Mouse (Mus musculus): ENCODE measurements around the gene Fgfr2. TPM values are rescaled to one million over a fixed set of nuclear protein-coding genes. Genes with fewer than 3 reads are reported as not detected.

The Fgfr2 gene
- polyA plus RNA-seq, 1 experiment from 2014 or later, result 81.1 TPM

GRCm38 (mm10) chr7:130632379-130632732, 2490.8 kb downstream of the Fgfr2 start:
- H3K4me2 ChIP-seq (replicated peaks), result no peak overlapping the region
- H3K27me3 ChIP-seq, result no peaks in the 10 kb centered on the region
- no peak overlapping the region for H3K4me3 ChIP-seq
- 91% methylated on average over 5 of the region's 5 CpGs for WGBS
- 0 out of 2 replicates have a peak, but pooled peaks cover 10% of the 10 kb centered on the region for H3K4me1 ChIP-seq
- no peak overlapping the region for H3K27ac ChIP-seq
- no peaks in the 10 kb centered on the region for H3K9me3 ChIP-seq (replicated peaks)
- H3K36me3 ChIP-seq, result no peaks in the 10 kb centered on the region
- no peak for ATAC-seq (ENCODE audit: low FRiP score)
- no peak overlapping the region for H3K9ac ChIP-seq

GRCm38 (mm10) chr7:130631553-130632378, 2491.4 kb downstream of the Fgfr2 start:
- H3K9ac ChIP-seq, result no peak overlapping the region
- no peak overlapping the region for H3K27ac ChIP-seq
- no peak overlapping the region for H3K4me2 ChIP-seq (replicated peaks)
- no peaks in the 10 kb centered on the region for H3K36me3 ChIP-seq
- H3K4me1 ChIP-seq, result 0 out of 2 replicates have a peak, but pooled peaks cover 7% of the 10 kb centered on the region
- no peaks in the 10 kb centered on the region for H3K27me3 ChIP-seq
- H3K9me3 ChIP-seq (replicated peaks), result no peaks in the 10 kb centered on the region
- no peak for ATAC-seq (ENCODE audit: low FRiP score)
- no peak overlapping the region for H3K4me3 ChIP-seq
- WGBS, result 59% methylated on average over 22 of the region's 22 CpGs

DNA sequence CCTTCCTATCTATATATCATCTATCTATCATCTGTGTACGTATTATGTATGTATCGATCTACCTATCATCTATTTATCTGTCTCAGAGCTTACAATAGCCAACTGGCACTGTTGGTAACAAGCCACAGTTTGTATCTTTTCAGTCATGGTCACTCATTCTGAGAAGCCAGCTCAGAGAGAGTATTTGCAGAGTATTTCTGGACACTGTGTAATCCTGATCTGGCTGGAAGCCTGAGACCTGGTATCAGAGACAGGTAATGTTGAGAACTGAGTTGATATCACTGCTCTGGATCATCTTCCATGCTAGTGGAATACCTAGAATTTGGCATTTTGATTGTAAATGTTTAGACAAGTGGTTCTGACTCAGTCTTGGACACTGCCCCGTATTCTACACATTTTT, 2492.2 kb downstream of the Fgfr2 start:
- Histone ChIP-seq H3K4me2 (replicated peaks) (no peak overlapping the region), H3K9ac (no peak overlapping the region), H3K4me1 (0 out of 2 replicates have a peak, but pooled peaks cover 7% of the 10 kb centered on the region), H3K9me3 (replicated peaks) (no peaks in the 10 kb centered on the region), H3K27ac (no peak overlapping the region), H3K27me3 (no peaks in the 10 kb centered on the region), H3K4me3 (no peak overlapping the region), H3K36me3 (no peaks in the 10 kb centered on the region)
- WGBS, result 89% methylated on average over 3 of the region's 3 CpGs
- ATAC-seq (ENCODE audit: low FRiP score), result no peak

DNA sequence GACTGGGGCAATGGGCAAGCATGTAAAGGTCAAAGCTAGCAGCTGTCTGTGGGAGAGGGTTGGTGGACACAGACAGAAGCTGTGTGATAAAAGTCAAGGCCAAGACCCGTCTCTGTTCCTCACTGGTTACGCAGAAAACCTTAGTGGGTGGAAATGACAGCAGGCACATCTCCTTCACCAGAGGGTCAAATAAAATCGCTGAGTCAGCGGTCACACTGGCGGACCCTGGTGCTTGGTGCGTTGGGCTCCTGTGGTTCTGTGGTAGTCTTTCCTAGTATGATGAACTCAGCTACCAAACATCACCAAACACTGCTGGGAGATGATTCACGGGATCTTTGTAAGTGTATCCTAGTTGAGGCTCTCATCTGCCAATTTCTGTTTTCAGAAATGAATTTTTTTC, 2493.2 kb downstream of the Fgfr2 start:
- Histone ChIP-seq H3K27ac (no peak overlapping the region), H3K4me3 (no peak overlapping the region), H3K27me3 (no peaks in the 10 kb centered on the region), H3K9ac (no peak overlapping the region), H3K4me2 (replicated peaks) (no peak overlapping the region), H3K9me3 (replicated peaks) (no peaks in the 10 kb centered on the region), H3K4me1 (0 out of 2 replicates have a peak, but pooled peaks cover 7% of the 10 kb centered on the region), H3K36me3 (no peaks in the 10 kb centered on the region)
- no peak for ATAC-seq (ENCODE audit: low FRiP score)
- 89% methylated on average over 7 of the region's 7 CpGs for WGBS

DNA sequence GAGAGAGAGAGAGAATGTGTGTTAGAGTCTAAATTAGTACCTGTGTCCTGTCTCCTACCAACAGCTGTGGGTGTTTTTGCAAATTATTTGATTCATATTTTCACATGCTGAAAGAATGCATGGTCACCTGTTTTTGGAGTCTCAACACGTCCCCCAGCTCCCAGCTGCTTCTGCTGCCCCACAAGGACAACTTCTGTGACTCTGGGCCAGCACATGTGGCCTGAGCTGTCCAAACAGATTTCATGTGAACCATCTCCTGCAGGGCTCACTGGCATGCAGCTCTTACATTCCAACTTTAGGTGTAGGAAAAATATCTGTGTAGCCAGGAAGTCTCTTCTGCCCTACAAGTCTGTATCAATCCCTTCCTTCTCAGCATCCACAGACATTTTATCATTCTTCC, 2494.5 kb downstream of the Fgfr2 start:
- Histone ChIP-seq H3K4me1 (0 out of 2 replicates have a peak, but pooled peaks cover 7% of the 10 kb centered on the region), H3K27ac (no peak overlapping the region)
- ATAC-seq (ENCODE audit: low FRiP score), result no peak

DNA sequence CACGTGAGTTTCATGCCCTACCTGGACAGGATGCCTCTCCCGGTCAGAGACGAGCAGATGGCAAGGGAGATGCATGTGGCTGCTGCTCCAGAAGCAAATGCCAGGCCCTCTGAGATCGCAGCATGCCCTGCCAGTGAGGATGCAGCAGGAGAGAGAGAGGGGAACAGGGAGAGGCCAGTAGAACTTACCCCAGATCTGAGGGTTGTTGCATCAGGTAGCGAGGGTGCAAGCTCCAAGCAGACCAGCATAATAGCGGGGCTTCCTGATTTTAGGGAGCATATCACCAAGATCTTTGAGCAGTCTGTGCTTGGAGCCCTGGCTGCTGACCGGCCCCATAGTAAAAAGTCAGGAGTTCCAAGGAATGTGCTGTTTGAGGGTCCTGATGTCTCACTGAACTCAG, 2497.8 kb downstream of the Fgfr2 start:
- Histone ChIP-seq H3K27ac (no peak overlapping the region), H3K4me1 (0 out of 2 replicates have a peak, but pooled peaks cover 5% of the 10 kb centered on the region)
- ATAC-seq (ENCODE audit: low FRiP score), result no peak

More for the DNA sequence above, 2494.5 kb downstream of the Fgfr2 start:
- H3K9ac ChIP-seq, result no peak overlapping the region
- WGBS, result 47% methylated on average over 1 of the region's 1 CpGs
- no peaks in the 10 kb centered on the region for H3K36me3 ChIP-seq
- no peaks in the 10 kb centered on the region for H3K27me3 ChIP-seq
- no peak overlapping the region for H3K4me2 ChIP-seq (replicated peaks)
- no peak overlapping the region for H3K4me3 ChIP-seq
- no peaks in the 10 kb centered on the region for H3K9me3 ChIP-seq (replicated peaks)

GRCm38 (mm10) chr7:130624299-130624698, 2498.9 kb downstream of the Fgfr2 start:
- Histone ChIP-seq H3K4me2 (replicated peaks) (no peak overlapping the region), H3K9ac (no peak overlapping the region), H3K27me3 (0 out of 2 replicates have a peak, but pooled peaks cover 2% of the 10 kb centered on the region), H3K9me3 (replicated peaks) (no peaks in the 10 kb centered on the region), H3K36me3 (no peaks in the 10 kb centered on the region), H3K4me1 (0 out of 2 replicates have a peak, but pooled peaks cover 5% of the 10 kb centered on the region), H3K4me3 (no peak overlapping the region), H3K27ac (no peak overlapping the region)
- no peak for ATAC-seq (ENCODE audit: low FRiP score)
- 88% methylated on average over 9 of the region's 9 CpGs for WGBS

More for the DNA sequence above, 2497.8 kb downstream of the Fgfr2 start:
- WGBS, result 84% methylated on average over 7 of the region's 7 CpGs
- H3K4me3 ChIP-seq, result no peak overlapping the region
- H3K4me2 ChIP-seq (replicated peaks), result no peak overlapping the region
- H3K36me3 ChIP-seq, result no peaks in the 10 kb centered on the region
- no peaks in the 10 kb centered on the region for H3K9me3 ChIP-seq (replicated peaks)
- no peak overlapping the region for H3K9ac ChIP-seq
- 0 out of 2 replicates have a peak, but pooled peaks cover 2% of the 10 kb centered on the region for H3K27me3 ChIP-seq

GRCm38 (mm10) chr7:130622359-130622758, 2500.8 kb downstream of the Fgfr2 start:
- Histone ChIP-seq H3K4me3 (no peak overlapping the region), H3K27ac (no peak overlapping the region), H3K9ac (no peak overlapping the region), H3K9me3 (replicated peaks) (no peaks in the 10 kb centered on the region), H3K36me3 (no peaks in the 10 kb centered on the region), H3K4me1 (0 out of 2 replicates have a peak, but pooled peaks cover 5% of the 10 kb centered on the region), H3K27me3 (0 out of 2 replicates have a peak, but pooled peaks cover 2% of the 10 kb centered on the region), H3K4me2 (replicated peaks) (no peak overlapping the region)
- 84% methylated on average over 4 of the region's 4 CpGs for WGBS
- ATAC-seq (ENCODE audit: low FRiP score), result no peak

GRCm38 (mm10) chr7:130621953-130622352, 2501.2 kb downstream of the Fgfr2 start:
- Histone ChIP-seq H3K27ac (no peak overlapping the region), H3K4me2 (replicated peaks) (no peak overlapping the region), H3K9me3 (replicated peaks) (no peaks in the 10 kb centered on the region), H3K4me3 (no peak overlapping the region), H3K36me3 (no peaks in the 10 kb centered on the region), H3K9ac (no peak overlapping the region), H3K27me3 (0 out of 2 replicates have a peak, but pooled peaks cover 2% of the 10 kb centered on the region), H3K4me1 (0 out of 2 replicates have a peak, but pooled peaks cover 5% of the 10 kb centered on the region)
- ATAC-seq (ENCODE audit: low FRiP score), result no peak
- WGBS, result 67% methylated on average over 3 of the region's 3 CpGs

DNA sequence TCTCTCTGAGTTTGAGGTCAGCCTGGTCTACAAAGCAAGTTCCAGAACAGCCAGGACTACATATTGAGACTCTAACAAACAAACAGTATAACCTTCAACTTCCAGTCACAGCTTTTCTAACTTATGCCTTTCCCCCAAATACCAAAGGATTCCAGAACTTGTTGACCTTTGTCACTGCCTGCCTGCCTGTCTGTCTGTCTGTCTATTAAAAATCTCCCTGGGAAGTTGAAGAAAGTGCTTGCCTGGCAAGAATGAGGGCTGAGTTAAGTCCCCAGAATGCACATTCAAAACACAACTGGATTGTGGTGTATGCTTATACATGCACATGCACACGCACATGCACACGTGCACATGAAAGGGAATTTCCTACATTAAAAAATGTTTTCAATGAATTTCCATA, 2502.1 kb downstream of the Fgfr2 start:
- Histone ChIP-seq H3K9me3 (replicated peaks) (no peaks in the 10 kb centered on the region), H3K4me2 (replicated peaks) (no peak overlapping the region), H3K36me3 (no peaks in the 10 kb centered on the region), H3K4me1 (0 out of 2 replicates have a peak, but pooled peaks cover 5% of the 10 kb centered on the region), H3K4me3 (no peak overlapping the region), H3K27me3 (0 out of 2 replicates have a peak, but pooled peaks cover 2% of the 10 kb centered on the region), H3K9ac (no peak overlapping the region), H3K27ac (no peak overlapping the region)
- WGBS, result 87% methylated on average over 2 of the region's 2 CpGs
- ATAC-seq (ENCODE audit: low FRiP score), result no peak

DNA sequence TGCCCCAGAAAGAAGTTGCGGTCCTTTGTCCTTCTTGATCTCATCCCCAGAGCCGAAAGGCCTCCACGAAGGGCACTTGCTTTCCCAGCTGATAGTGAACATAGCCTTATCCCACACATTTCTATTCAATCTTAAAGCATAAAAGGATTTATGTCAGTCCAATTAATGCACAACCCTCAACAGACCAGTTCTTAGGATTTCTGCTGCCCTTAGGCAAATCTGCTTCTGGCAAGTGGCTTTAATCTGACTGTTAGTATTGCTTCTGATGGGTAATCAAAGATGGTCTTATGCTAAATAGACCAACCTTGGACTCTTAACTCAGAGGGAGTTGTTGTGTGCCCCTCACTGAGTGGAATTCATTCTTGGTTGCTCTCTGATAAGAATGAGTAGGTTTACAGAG, 2505.6 kb downstream of the Fgfr2 start:
- Histone ChIP-seq H3K9ac (no peak overlapping the region), H3K9me3 (replicated peaks) (no peaks in the 10 kb centered on the region), H3K27me3 (0 out of 2 replicates have a peak, but pooled peaks cover 2% of the 10 kb centered on the region), H3K4me1 (0 out of 2 replicates have a peak, but pooled peaks cover 5% of the 10 kb centered on the region), H3K27ac (no peak overlapping the region), H3K36me3 (no peaks in the 10 kb centered on the region), H3K4me3 (no peak overlapping the region), H3K4me2 (replicated peaks) (no peak overlapping the region)
- 95% methylated on average over 3 of the region's 3 CpGs for WGBS
- ATAC-seq (ENCODE audit: low FRiP score), result no peak

DNA sequence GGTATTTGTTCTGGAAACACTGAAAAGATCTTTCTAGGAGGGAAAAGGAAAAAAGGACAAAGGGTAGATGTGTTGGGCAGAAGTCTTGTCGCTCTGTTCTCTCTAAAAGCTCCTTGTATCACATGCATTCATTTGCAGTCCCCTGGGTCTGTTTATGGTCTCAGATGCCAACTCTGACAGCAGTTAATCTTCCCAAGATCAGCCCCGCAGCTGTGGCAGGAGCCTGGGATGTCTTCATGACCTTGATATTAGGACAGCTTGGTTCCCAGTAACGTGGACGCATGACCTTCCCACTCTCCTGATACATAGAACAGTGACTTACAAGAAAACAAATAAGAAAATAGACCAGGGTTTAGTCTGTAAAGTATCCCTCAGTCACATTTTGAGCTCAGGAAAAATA, 2509.2 kb downstream of the Fgfr2 start:
- Histone ChIP-seq H3K9me3 (replicated peaks) (no peaks in the 10 kb centered on the region), H3K4me2 (replicated peaks) (no peak overlapping the region), H3K27ac (no peak overlapping the region), H3K4me1 (no peaks in the 10 kb centered on the region), H3K36me3 (no peaks in the 10 kb centered on the region), H3K27me3 (no peaks in the 10 kb centered on the region), H3K9ac (no peak overlapping the region), H3K4me3 (no peak overlapping the region)
- WGBS, result 56% methylated on average over 4 of the region's 4 CpGs
- ATAC-seq (ENCODE audit: low FRiP score), result no peak

All from hindbrain, embryonic 12.5 days (tissue).